Mouse (Mus musculus) liver, adult 2 months (tissue): ENCODE results near the gene Cux2.

Experiments used
- CTCF ChIP-seq: fragments of 200-500 bp; IDR thresholded peaks from 2 replicates; pipeline ENCODE4 v1.5.1; 2011; ENCODE audit warnings: low read depth, low read length, control low read depth
- POLR2A ChIP-seq: fragments of 200-500 bp; IDR thresholded peaks from 2 replicates; pipeline ENCODE4 v1.6.1; 2011; ENCODE audit warnings: low read length, control low read depth; ENCODE audit not compliant: insufficient read depth; ENCODE audit errors: extremely low read depth

DNA sequence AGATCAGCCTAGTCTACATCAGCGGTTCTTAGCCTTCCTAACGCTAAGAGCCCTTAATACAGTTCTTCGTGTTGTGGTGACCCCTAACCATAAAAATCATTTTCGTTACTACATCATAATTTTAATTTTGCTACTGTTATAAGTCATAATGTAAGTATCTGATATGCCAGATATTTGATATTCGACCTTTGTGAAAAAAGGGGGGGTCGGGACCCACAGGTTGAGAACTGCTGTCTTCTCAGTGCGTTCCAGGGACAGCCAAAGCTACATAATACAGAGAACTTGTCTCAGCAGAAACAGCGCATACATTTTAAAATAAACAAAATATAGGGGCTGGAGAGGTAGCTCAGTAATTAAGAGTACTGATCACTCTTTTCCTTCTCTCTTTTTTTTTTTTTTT, 39.8 kb upstream of the Cux2 start:
- TF ChIP-seq POLR2A (no peak), CTCF (no peak)
